Mouse (Mus musculus) heart, postnatal 0 days (tissue): Measurements from ENCODE around the gene Dusp7. TPM values are rescaled to one million over a fixed set of nuclear protein-coding genes. Genes with fewer than 3 reads are reported as not detected.

Experiments used
- ATAC-seq: fragments of 200-750 bp; cut with Nextera tagmentation; 2 replicates; pipeline ENCODE4 v1.8.0; 2017; ENCODE audit warnings: low read depth, moderate number of reproducible peaks, moderate library complexity; ENCODE audit not compliant: insufficient read depth
- DNase-seq: peaks from one replicate; pipeline ENCODE4 v3.0.0-alpha.2; 2016; ENCODE audit warnings: low spot score
- H3K27ac ChIP-seq: fragments of 300-500 bp; sonication (generic); 2 replicates; pipeline ENCODE4 v1.5.1; 2014; ENCODE audit warnings: low read depth, mild to moderate bottlenecking
- H3K27me3 ChIP-seq: fragments of 300-500 bp; sonication (generic); 2 replicates; pipeline ENCODE4 v1.6.1; 2014; ENCODE audit warnings: low read length, mixed read lengths; ENCODE audit not compliant: control insufficient read depth, insufficient read depth
- H3K36me3 ChIP-seq: fragments of 300-500 bp; sonication (generic); replicated peaks from 2 replicates; pipeline ENCODE4 v1.6.1; 2014; ENCODE audit warnings: low read length, mixed read lengths; ENCODE audit not compliant: control insufficient read depth, insufficient read depth
- H3K4me1 ChIP-seq: fragments of 300-500 bp; sonication (generic); 2 replicates; pipeline ENCODE4 v1.6.1; 2014; ENCODE audit warnings: antibody characterized with exemption; ENCODE audit not compliant: control insufficient read depth, insufficient read depth
- H3K4me2 ChIP-seq: fragments of 300-500 bp; sonication (generic); 2 replicates; pipeline ENCODE4 v1.6.1; 2014; ENCODE audit warnings: low read depth, mild to moderate bottlenecking, low read length, moderate library complexity
- H3K4me3 ChIP-seq: fragments of 300-500 bp; sonication (generic); 2 replicates; pipeline ENCODE4 v1.5.1; 2014; ENCODE audit warnings: low read depth, low read length
- H3K9ac ChIP-seq: fragments of 300-500 bp; sonication (generic); replicated peaks from 2 replicates; pipeline ENCODE4 v1.6.1; 2014; ENCODE audit warnings: low read depth, low read length, mixed read lengths
- H3K9me3 ChIP-seq: fragments of 300-500 bp; sonication (generic); replicated peaks from 2 replicates; pipeline ENCODE4 v1.6.1; 2016; ENCODE audit warnings: low read length; ENCODE audit not compliant: control insufficient read depth
- CTCF ChIP-seq: IDR thresholded peaks from 2 replicates; pipeline ENCODE4 v1.5.1; 2016; ENCODE audit warnings: antibody characterized with exemption, control low read depth, low read depth
- EP300 ChIP-seq: IDR thresholded peaks from 2 replicates; pipeline ENCODE4 v1.6.1; 2016; ENCODE audit warnings: antibody characterized with exemption, low read depth
- WGBS: fragments of 180-500 bp; shearing (Covaris S2); extraction: QIAGEN DNeasy Blood & Tissue Kit; methylation state at CpG from one replicate; pipeline ENCODE4 v1.1.7; 2014; 5-methylcytosine and 5-hydroxymethylcytosine counted together
- polyA plus RNA-seq: library from polyadenylated mRNA; unstranded; fragments of >200 nt; fragmentation: Nextera tagmentation; extraction: Ambion mirVana; gene quantifications from 2 replicates; pipeline ENCODE4 v1.2.1, GENCODE M21; 2015
- total RNA-seq: library from RNA; depleted of rRNA; stranded (reverse); fragments of >200 nt; gene quantifications from 2 replicates; pipeline ENCODE4 v1.2.3, GENCODE M21; 2014; ENCODE audit warnings: low replicate concordance

Dusp7 gene
- total and polyA plus RNA-seq, 2 experiments from 2014 or later, result 10.3 to 47.7 TPM

- Histone ChIP-seq H3K27me3 (no peaks in the 10 kb centered on the region), H3K4me2 (no peak overlapping the region), H3K9ac (no peak overlapping the region), H3K4me3 (no peak overlapping the region), H3K27ac (no peak overlapping the region), H3K4me1 (peaks cover 40% of the 10 kb centered on the region), H3K9me3 (0 out of 2 replicates have a peak, but pooled peaks cover 3% of the 10 kb centered on the region), H3K36me3 (no peaks in the 10 kb centered on the region)
- WGBS, result 97% methylated on average over 4 of the region's 4 CpGs
- no peak for TF ChIP-seq EP300
- TF ChIP-seq CTCF, result 0 out of 2 replicates have a peak, but pooled peaks have one; percentile 13
- DNase-seq (no peak), ATAC-seq (no peak)
Measured at GRCm38 (mm10) chr9:106409096-106409495, 40.7 kb downstream of the Dusp7 start.

- Histone ChIP-seq H3K27ac (no peak overlapping the region), H3K27me3 (no peaks in the 10 kb centered on the region), H3K9me3 (0 out of 2 replicates have a peak, but pooled peaks cover 3% of the 10 kb centered on the region), H3K4me3 (no peak overlapping the region), H3K9ac (no peak overlapping the region), H3K4me2 (no peak overlapping the region), H3K4me1 (peaks cover 31% of the 10 kb centered on the region), H3K36me3 (no peaks in the 10 kb centered on the region)
- no peak for ATAC-seq
- DNase-seq, result no peak
- TF ChIP-seq CTCF (no peak), EP300 (no peak)
- WGBS, result 96% methylated on average over 2 of the region's 2 CpGs
Measured at GRCm38 (mm10) chr9:106410086-106410650, 41.7 kb downstream of the Dusp7 start.

GRCm38 (mm10) chr9:106411091-106411594 is 42.7 kb downstream of the Dusp7 start:
- H3K27ac ChIP-seq, result no peak overlapping the region
- no peak overlapping the region for H3K4me3 ChIP-seq
- H3K4me2 ChIP-seq, result no peak overlapping the region
- TF ChIP-seq EP300 (no peak), CTCF (no peak)
- H3K9me3 ChIP-seq, result 0 out of 2 replicates have a peak, but pooled peaks cover 3% of the 10 kb centered on the region
- H3K4me1 ChIP-seq, result peaks cover 21% of the 10 kb centered on the region
- no peaks in the 10 kb centered on the region for H3K36me3 ChIP-seq
- DNase-seq (no peak), ATAC-seq (no peak)
- H3K27me3 ChIP-seq, result no peaks in the 10 kb centered on the region
- no peak overlapping the region for H3K9ac ChIP-seq
- WGBS, result 48% methylated on average over 9 of the region's 9 CpGs

- DNase-seq, result no peak
- no peak overlapping the region for H3K4me2 ChIP-seq
- no peak for TF ChIP-seq EP300
- TF ChIP-seq CTCF, result no peak
- WGBS, result 53% methylated on average over 6 of the region's 6 CpGs
- H3K9me3 ChIP-seq, result 0 out of 2 replicates have a peak, but pooled peaks cover 3% of the 10 kb centered on the region
- ATAC-seq, result no peak
- no peak overlapping the region; the same call in 1 of the 2 replicates for H3K27ac ChIP-seq
- peaks cover 15% of the 10 kb centered on the region for H3K4me1 ChIP-seq
- no peaks in the 10 kb centered on the region for H3K36me3 ChIP-seq
- no peak overlapping the region for H3K4me3 ChIP-seq
- H3K9ac ChIP-seq, result no peak overlapping the region
- H3K27me3 ChIP-seq, result no peaks in the 10 kb centered on the region
Measured at GRCm38 (mm10) chr9:106411729-106412128, 43.3 kb downstream of the Dusp7 start.

- H3K4me2 ChIP-seq, result no peak overlapping the region
- no peak for ATAC-seq
- H3K4me1 ChIP-seq, result peaks cover 15% of the 10 kb centered on the region
- H3K36me3 ChIP-seq, result no peaks in the 10 kb centered on the region
- H3K4me3 ChIP-seq, result no peak overlapping the region
- DNase-seq, result no peak
- H3K27me3 ChIP-seq, result no peaks in the 10 kb centered on the region
- no peak overlapping the region for H3K9ac ChIP-seq
- no peak overlapping the region; the same call in 1 of the 2 replicates for H3K27ac ChIP-seq
- H3K9me3 ChIP-seq, result 0 out of 2 replicates have a peak, but pooled peaks cover 3% of the 10 kb centered on the region
- WGBS, result 79% methylated on average over 3 of the region's 3 CpGs
- TF ChIP-seq EP300 (no peak), CTCF (no peak)
Measured at GRCm38 (mm10) chr9:106412210-106412609, 43.8 kb downstream of the Dusp7 start.
